Mouse (Mus musculus): Measurements from ENCODE around the gene Chst11. TPM values are rescaled to one million over a fixed set of nuclear protein-coding genes. Genes with fewer than 3 reads are reported as not detected.

Chst11 gene
- polyA plus RNA-seq, 1 experiment from 2014 or later = 0.98 TPM

DNA sequence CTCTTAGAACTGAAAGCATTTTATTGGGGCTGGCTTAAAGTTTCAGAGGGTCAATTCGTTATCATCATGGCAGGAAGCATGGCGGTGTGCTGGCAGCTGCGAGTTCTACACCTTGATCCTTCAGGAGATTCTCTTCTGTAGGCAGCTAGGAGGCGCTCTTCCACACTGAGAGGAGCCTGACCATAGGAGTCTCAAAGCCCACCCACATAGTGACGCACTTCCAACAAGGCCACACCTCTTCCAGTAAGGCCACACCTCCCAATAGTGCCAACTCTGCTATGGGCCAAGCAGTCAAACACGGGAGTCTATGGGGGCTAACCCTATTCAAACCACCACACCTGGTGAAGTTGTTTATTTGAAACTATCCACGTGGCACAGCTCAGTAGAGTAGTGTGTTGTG is 24.0 kb upstream of the Chst11 start:
- DNase-seq (ENCODE audit: low spot score) (peak; percentile 30), ATAC-seq (peak; percentile 40; the same call in 1 of the 2 replicates)
- Histone ChIP-seq H3K27ac (ENCODE audit: low read length) (no peak overlapping the region), H3K36me3 (ENCODE audit: insufficient read depth, low read length) (no peaks in the 10 kb centered on the region), H3K27me3 (replicated peaks; ENCODE audit: insufficient read depth, low read length) (no peaks in the 10 kb centered on the region), H3K9me3 (ENCODE audit: low read length) (no peaks in the 10 kb centered on the region), H3K4me1 (ENCODE audit: insufficient read depth, low read depth, low read length) (no peaks in the 10 kb centered on the region), H3K9ac (replicated peaks; ENCODE audit: low read depth) (no peak overlapping the region), H3K4me3 (ENCODE audit: low read depth, low read length) (no peak overlapping the region), H3K4me2 (replicated peaks; ENCODE audit: low read depth, low read length) (no peak overlapping the region)
- TF ChIP-seq CTCF (IDR thresholded peaks at IDR 0.05) = peak; percentile 52
- no peak for TF ChIP-seq EP300 (IDR thresholded peaks at IDR 0.05)
- WGBS = 38% methylated on average over 7 of the region's 7 CpGs

DNA sequence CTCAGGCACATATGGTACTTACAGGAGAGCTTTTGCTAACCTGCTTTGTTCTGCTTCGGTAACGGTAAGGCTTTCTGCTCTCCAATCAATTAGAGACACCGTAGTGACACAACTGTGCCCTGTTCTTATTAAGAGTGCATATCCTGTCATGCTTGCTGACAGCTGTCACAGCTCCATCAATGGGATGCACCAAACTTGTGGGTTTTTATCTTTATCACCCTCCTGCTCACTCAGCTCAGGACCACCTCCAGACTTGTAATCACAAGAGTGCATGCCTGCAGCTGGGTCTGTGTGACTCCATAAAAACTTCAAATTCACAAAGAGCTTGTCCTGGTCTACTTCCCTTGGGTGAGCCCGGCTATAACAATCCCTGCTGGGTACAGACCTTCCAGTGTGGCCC is 23.3 kb upstream of the Chst11 start:
- DNase-seq (ENCODE audit: low spot score) = no peak
- H3K27ac ChIP-seq (ENCODE audit: low read length) = no peak overlapping the region
- H3K27me3 ChIP-seq (replicated peaks; ENCODE audit: insufficient read depth, low read length) = no peaks in the 10 kb centered on the region
- TF ChIP-seq EP300 (IDR thresholded peaks at IDR 0.05) (no peak), CTCF (IDR thresholded peaks at IDR 0.05) (no peak)
- no peak overlapping the region for H3K9ac ChIP-seq (replicated peaks; ENCODE audit: low read depth)
- H3K4me3 ChIP-seq (ENCODE audit: low read depth, low read length) = no peak overlapping the region
- no peak for ATAC-seq
- no peaks in the 10 kb centered on the region for H3K36me3 ChIP-seq (ENCODE audit: insufficient read depth, low read length)
- no peaks in the 10 kb centered on the region for H3K4me1 ChIP-seq (ENCODE audit: insufficient read depth, low read depth, low read length)
- no peaks in the 10 kb centered on the region for H3K9me3 ChIP-seq (ENCODE audit: low read length)
- WGBS = 87% methylated on average over 4 of the region's 4 CpGs
- H3K4me2 ChIP-seq (replicated peaks; ENCODE audit: low read depth, low read length) = no peak overlapping the region

DNA sequence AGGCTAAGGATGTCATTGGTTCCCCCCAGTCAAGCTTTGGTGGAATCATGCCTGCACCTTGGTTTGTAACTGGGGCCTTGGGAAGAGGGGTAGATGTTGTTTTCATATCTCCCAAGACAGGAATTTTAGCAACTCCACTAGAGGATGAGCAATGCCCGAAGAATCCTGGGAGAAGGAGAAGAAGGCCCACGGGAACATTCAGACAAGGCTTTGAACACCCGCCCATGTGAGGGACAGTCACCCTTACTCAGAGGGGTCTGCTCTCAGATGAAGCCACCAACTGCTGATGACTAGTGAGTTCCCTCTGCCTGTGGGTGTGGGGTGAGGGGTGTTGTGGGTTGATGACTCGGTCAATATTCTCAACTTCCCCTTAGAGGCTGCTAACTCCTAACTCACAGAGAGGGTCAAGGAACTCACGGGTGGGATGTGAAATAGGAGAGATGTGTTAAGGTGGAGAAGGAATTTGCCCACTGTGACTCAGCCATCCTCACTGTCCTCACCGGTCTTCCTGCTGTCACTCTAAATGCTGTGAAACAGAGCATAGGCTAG is 22.8 kb upstream of the Chst11 start:
- H3K27ac ChIP-seq (ENCODE audit: low read length) = no peak overlapping the region
- DNase-seq (ENCODE audit: low spot score) (no peak), ATAC-seq (peak; percentile 40; the same call in 1 of the 2 replicates)
- H3K36me3 ChIP-seq (ENCODE audit: insufficient read depth, low read length) = no peaks in the 10 kb centered on the region
- no peaks in the 10 kb centered on the region for H3K27me3 ChIP-seq (replicated peaks; ENCODE audit: insufficient read depth, low read length)
- 69% methylated on average over 6 of the region's 6 CpGs for WGBS
- TF ChIP-seq CTCF (IDR thresholded peaks at IDR 0.05) (no peak), EP300 (IDR thresholded peaks at IDR 0.05) (no peak)
- H3K4me3 ChIP-seq (ENCODE audit: low read depth, low read length) = no peak overlapping the region
- H3K4me1 ChIP-seq (ENCODE audit: insufficient read depth, low read depth, low read length) = no peaks in the 10 kb centered on the region
- no peak overlapping the region for H3K4me2 ChIP-seq (replicated peaks; ENCODE audit: low read depth, low read length)
- H3K9me3 ChIP-seq (ENCODE audit: low read length) = no peaks in the 10 kb centered on the region
- no peak overlapping the region for H3K9ac ChIP-seq (replicated peaks; ENCODE audit: low read depth)

- TF ChIP-seq EP300 (IDR thresholded peaks at IDR 0.05) (no peak), CTCF (IDR thresholded peaks at IDR 0.05) (no peak)
- ATAC-seq (no peak), DNase-seq (ENCODE audit: low spot score) (no peak)
- WGBS = 61% methylated on average over 7 of the region's 7 CpGs
- Histone ChIP-seq H3K27me3 (replicated peaks; ENCODE audit: insufficient read depth, low read length) (no peaks in the 10 kb centered on the region), H3K9ac (replicated peaks; ENCODE audit: low read depth) (no peak overlapping the region), H3K27ac (ENCODE audit: low read length) (no peak overlapping the region), H3K4me1 (ENCODE audit: insufficient read depth, low read depth, low read length) (no peaks in the 10 kb centered on the region), H3K4me2 (replicated peaks; ENCODE audit: low read depth, low read length) (no peak overlapping the region), H3K36me3 (ENCODE audit: insufficient read depth, low read length) (no peaks in the 10 kb centered on the region), H3K4me3 (ENCODE audit: low read depth, low read length) (no peak overlapping the region), H3K9me3 (ENCODE audit: low read length) (no peaks in the 10 kb centered on the region)
Measured at GRCm38 (mm10) chr10:82964491-82964890, 20.8 kb upstream of the Chst11 start.

DNA sequence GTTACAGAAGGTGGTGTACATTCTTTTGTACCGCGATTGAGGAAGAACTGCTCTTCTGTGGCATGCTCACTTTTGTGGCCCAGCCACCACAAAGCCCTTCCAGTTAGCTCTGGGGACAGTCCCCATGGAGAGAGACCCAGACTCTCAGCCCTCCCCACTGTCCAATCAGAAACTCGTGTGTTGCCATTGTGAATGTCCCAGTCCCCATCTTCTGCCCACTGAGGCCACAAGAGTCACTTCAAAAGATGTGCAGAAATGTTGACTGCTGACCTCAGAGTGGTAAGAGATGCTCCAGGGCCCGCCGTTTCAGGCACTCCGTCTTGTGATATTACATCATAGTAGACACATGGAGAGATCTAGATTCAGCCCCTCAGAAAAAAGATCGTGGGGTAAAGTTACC is 18.6 kb upstream of the Chst11 start:
- TF ChIP-seq CTCF (IDR thresholded peaks at IDR 0.05) (no peak), EP300 (IDR thresholded peaks at IDR 0.05) (no peak)
- ATAC-seq (no peak), DNase-seq (ENCODE audit: low spot score) (no peak)
- Histone ChIP-seq H3K27ac (ENCODE audit: low read length) (no peak overlapping the region), H3K9me3 (ENCODE audit: low read length) (no peaks in the 10 kb centered on the region), H3K27me3 (replicated peaks; ENCODE audit: insufficient read depth, low read length) (no peaks in the 10 kb centered on the region), H3K36me3 (ENCODE audit: insufficient read depth, low read length) (no peaks in the 10 kb centered on the region), H3K4me2 (replicated peaks; ENCODE audit: low read depth, low read length) (no peak overlapping the region), H3K9ac (replicated peaks; ENCODE audit: low read depth) (no peak overlapping the region), H3K4me1 (ENCODE audit: insufficient read depth, low read depth, low read length) (no peaks in the 10 kb centered on the region), H3K4me3 (ENCODE audit: low read depth, low read length) (no peak overlapping the region)
- 71% methylated on average over 7 of the region's 7 CpGs for WGBS

- no peak for DNase-seq (ENCODE audit: low spot score)
- Histone ChIP-seq H3K4me1 (ENCODE audit: insufficient read depth, low read depth, low read length) (no peaks in the 10 kb centered on the region), H3K4me3 (ENCODE audit: low read depth, low read length) (no peak overlapping the region), H3K9ac (replicated peaks; ENCODE audit: low read depth) (no peak overlapping the region), H3K36me3 (ENCODE audit: insufficient read depth, low read length) (no peaks in the 10 kb centered on the region), H3K4me2 (replicated peaks; ENCODE audit: low read depth, low read length) (no peak overlapping the region), H3K27ac (ENCODE audit: low read length) (no peak overlapping the region), H3K27me3 (replicated peaks; ENCODE audit: insufficient read depth, low read length) (no peaks in the 10 kb centered on the region), H3K9me3 (ENCODE audit: low read length) (no peaks in the 10 kb centered on the region)
- TF ChIP-seq EP300 (IDR thresholded peaks at IDR 0.05) (0 out of 2 replicates have a peak, but pooled peaks have one; percentile 29), CTCF (IDR thresholded peaks at IDR 0.05) (no peak)
- peak; percentile 59 for ATAC-seq
- 45% methylated on average over 5 of the region's 5 CpGs for WGBS
Measured at GRCm38 (mm10) chr10:82969612-82970011, 15.7 kb upstream of the Chst11 start.

GRCm38 (mm10) chr10:82971549-82971948 is 13.7 kb upstream of the Chst11 start:
- no peaks in the 10 kb centered on the region for H3K9me3 ChIP-seq (ENCODE audit: low read length)
- no peak overlapping the region for H3K9ac ChIP-seq (replicated peaks; ENCODE audit: low read depth)
- H3K4me2 ChIP-seq (replicated peaks; ENCODE audit: low read depth, low read length) = no peak overlapping the region
- no peak overlapping the region for H3K4me3 ChIP-seq (ENCODE audit: low read depth, low read length)
- ATAC-seq = no peak
- no peaks in the 10 kb centered on the region for H3K4me1 ChIP-seq (ENCODE audit: insufficient read depth, low read depth, low read length)
- no peak for TF ChIP-seq CTCF (IDR thresholded peaks at IDR 0.05)
- no peak for TF ChIP-seq EP300 (IDR thresholded peaks at IDR 0.05)
- no peaks in the 10 kb centered on the region for H3K27me3 ChIP-seq (replicated peaks; ENCODE audit: insufficient read depth, low read length)
- no peaks in the 10 kb centered on the region for H3K36me3 ChIP-seq (ENCODE audit: insufficient read depth, low read length)
- 40% methylated on average over 11 of the region's 11 CpGs for WGBS
- DNase-seq (ENCODE audit: low spot score) = no peak
- H3K27ac ChIP-seq (ENCODE audit: low read length) = no peak overlapping the region

Data from lung, postnatal 0 days (tissue).